Mouse (Mus musculus) mesoderm, embryonic 11.5 days (tissue): ENCODE measurements around the gene Stk40.

Experiments used
- DNase-seq: peaks from one replicate; pipeline ENCODE4 v3.0.0-alpha.2; 2012; ENCODE audit warnings: low read depth, low spot score

The Stk40 gene

GRCm38 (mm10) chr4:126120506-126120905 is 16.7 kb downstream of the Stk40 start:
- no peak for DNase-seq

GRCm38 (mm10) chr4:126123309-126124040 is 19.7 kb downstream of the Stk40 start:
- DNase-seq, result no peak

GRCm38 (mm10) chr4:126130502-126130901 is 26.7 kb downstream of the Stk40 start:
- DNase-seq, result no peak

GRCm38 (mm10) chr4:126131290-126132121 is 27.7 kb downstream of the Stk40 start:
- peak; percentile 63 for DNase-seq

GRCm38 (mm10) chr4:126132636-126133264 is 29.0 kb downstream of the Stk40 start:
- no peak for DNase-seq

GRCm38 (mm10) chr4:126134236-126134635 is 30.5 kb downstream of the Stk40 start:
- DNase-seq, result no peak

- no peak for DNase-seq
Observed at GRCm38 (mm10) chr4:126134639-126135038, 30.9 kb downstream of the Stk40 start.

GRCm38 (mm10) chr4:126137773-126138172 is 34.0 kb downstream of the Stk40 start:
- DNase-seq, result no peak

GRCm38 (mm10) chr4:126141021-126141420 is 37.3 kb downstream of the Stk40 start:
- DNase-seq, result no peak

- DNase-seq, result no peak
Observed at GRCm38 (mm10) chr4:126145396-126145795, 41.6 kb downstream of the Stk40 start.

GRCm38 (mm10) chr4:126146974-126147532 is 43.3 kb downstream of the Stk40 start:
- no peak for DNase-seq

GRCm38 (mm10) chr4:126147533-126148160 is 43.9 kb downstream of the Stk40 start, which contains the start of gene Eva1b:
Gene Eva1b (plus strand): TSS chr4:126147744.
- DNase-seq, result peak; percentile 88

GRCm38 (mm10) chr4:126148161-126148961 is 44.6 kb downstream of the Stk40 start:
- peak; percentile 73 for DNase-seq

GRCm38 (mm10) chr4:126149041-126149676 is 45.4 kb downstream of the Stk40 start:
- DNase-seq, result no peak

GRCm38 (mm10) chr4:126149798-126150197 is 46.0 kb downstream of the Stk40 start:
- no peak for DNase-seq

- peak; percentile 94 for DNase-seq
Observed at GRCm38 (mm10) chr4:126150297-126150948, 46.7 kb downstream of the Stk40 start.

GRCm38 (mm10) chr4:126150949-126151320 is 47.2 kb downstream of the Stk40 start:
- DNase-seq, result no peak

GRCm38 (mm10) chr4:126151701-126152440 is 48.1 kb downstream of the Stk40 start:
- no peak for DNase-seq

- DNase-seq, result no peak
Observed at GRCm38 (mm10) chr4:126152864-126153263, 49.1 kb downstream of the Stk40 start.
